Mouse (Mus musculus) B cell, adult (primary cell): ENCODE results near the gene Zfhx3. TPM values are rescaled to one million over a fixed set of nuclear protein-coding genes. Genes with fewer than 3 reads are reported as not detected.

Source experiments
- total RNA-seq: library from RNA; stranded (reverse); gene quantifications from 4 replicates; pipeline ENCODE4 v1.2.4, GENCODE M21; 2023; ENCODE audit not compliant: inconsistent age

The Zfhx3 gene
- total RNA-seq: 0.13 to 0.57 TPM (median 0.26 TPM) in 4 replicates

GRCm38 (mm10) chr8:107941922-107942694 lies at the start of gene Zfhx3:
Gene Zfhx3 (plus strand): TSS chr8:107942644.

